Mouse (Mus musculus): ENCODE measurements around the gene Armc3. TPM values are rescaled to one million over a fixed set of nuclear protein-coding genes. Genes with fewer than 3 reads are reported as not detected.
"Not testable (repeated sequence)": the region's sequence is repeated elsewhere in the genome, so short reads cannot be mapped to it uniquely, and the experiment has no call there.

Gene Armc3
- polyA plus RNA-seq, 1 experiment, result not detected

- Histone ChIP-seq H3ac (ENCODE audit: control insufficient read depth, insufficient read length, low read depth) (no peak overlapping the region), H3K4me3 (ENCODE audit: insufficient read depth, poor library complexity, severe bottlenecking) (no peak overlapping the region), H3K79me2 (ENCODE audit: control insufficient read depth, insufficient read depth) (no peaks in the 10 kb centered on the region), H3K79me3 (ENCODE audit: low read depth) (no peaks in the 10 kb centered on the region), H3K27me3 (ENCODE audit: control insufficient read depth, insufficient read depth, insufficient read length) (no peaks in the 10 kb centered on the region), H3K36me3 (ENCODE audit: control insufficient read depth, insufficient read depth) (no peaks in the 10 kb centered on the region)
- TF ChIP-seq MAX (IDR thresholded peaks at IDR 0.05) (no peak), MYOG (IDR thresholded peaks at IDR 0.05; ENCODE audit: control insufficient read depth, extremely low read depth, insufficient read length) (no peak), CEBPB (IDR thresholded peaks at IDR 0.05; ENCODE audit: low read depth) (no peak), USF1 (IDR thresholded peaks at IDR 0.05; ENCODE audit: low read depth) (no peak), MYOD1 (IDR thresholded peaks at IDR 0.05; ENCODE audit: control insufficient read depth, insufficient read length, low read depth) (no peak), CTCF (IDR thresholded peaks at IDR 0.05; ENCODE audit: control insufficient read depth, insufficient read depth, insufficient read length) (no peak), FOSL1 (IDR thresholded peaks at IDR 0.05; ENCODE audit: insufficient read depth, low read length, poor library complexity, severe bottlenecking) (no peak)
Observed at GRCm38 (mm10) chr2:19310498-19310897, 111.4 kb downstream of the Armc3 start.

DNA sequence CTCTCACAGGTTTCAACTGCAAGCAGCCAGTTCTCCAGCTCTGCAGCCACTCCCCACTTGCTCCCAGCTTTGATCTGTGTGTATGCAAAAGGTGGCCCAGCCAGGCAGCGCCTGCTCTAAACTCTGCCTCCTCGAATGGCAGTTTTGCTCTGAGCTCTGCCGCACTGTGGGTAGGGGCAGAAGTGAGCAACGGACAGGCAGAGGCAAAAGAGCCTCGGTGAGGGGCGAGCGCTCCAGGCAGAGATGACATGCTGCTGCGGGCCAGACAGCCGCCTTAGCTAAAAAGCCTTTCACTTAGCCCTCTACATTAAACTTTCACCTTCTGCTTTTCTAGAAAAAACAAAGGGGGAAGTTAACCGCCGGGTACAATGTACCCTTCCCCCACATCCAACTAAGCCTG, 117.0 kb downstream of the Armc3 start:
- TF ChIP-seq FOSL1 (IDR thresholded peaks at IDR 0.05; ENCODE audit: insufficient read depth, low read length, poor library complexity, severe bottlenecking) (no peak), MYOD1 (IDR thresholded peaks at IDR 0.05; ENCODE audit: control insufficient read depth, insufficient read length, low read depth) (no peak), USF1 (IDR thresholded peaks at IDR 0.05; ENCODE audit: low read depth) (no peak), MAX (IDR thresholded peaks at IDR 0.05) (no peak), CEBPB (IDR thresholded peaks at IDR 0.05; ENCODE audit: low read depth) (no peak), MYOG (IDR thresholded peaks at IDR 0.05; ENCODE audit: control insufficient read depth, extremely low read depth, insufficient read length) (no peak), CTCF (IDR thresholded peaks at IDR 0.05; ENCODE audit: control insufficient read depth, insufficient read depth, insufficient read length) (no peak)
- Histone ChIP-seq H3ac (ENCODE audit: control insufficient read depth, insufficient read length, low read depth) (no peak overlapping the region), H3K4me3 (ENCODE audit: insufficient read depth, poor library complexity, severe bottlenecking) (no peak overlapping the region), H3K36me3 (ENCODE audit: control insufficient read depth, insufficient read depth) (no peaks in the 10 kb centered on the region), H3K79me3 (ENCODE audit: low read depth) (no peaks in the 10 kb centered on the region), H3K79me2 (ENCODE audit: control insufficient read depth, insufficient read depth) (no peaks in the 10 kb centered on the region), H3K27me3 (ENCODE audit: control insufficient read depth, insufficient read depth, insufficient read length) (no peaks in the 10 kb centered on the region)

DNA sequence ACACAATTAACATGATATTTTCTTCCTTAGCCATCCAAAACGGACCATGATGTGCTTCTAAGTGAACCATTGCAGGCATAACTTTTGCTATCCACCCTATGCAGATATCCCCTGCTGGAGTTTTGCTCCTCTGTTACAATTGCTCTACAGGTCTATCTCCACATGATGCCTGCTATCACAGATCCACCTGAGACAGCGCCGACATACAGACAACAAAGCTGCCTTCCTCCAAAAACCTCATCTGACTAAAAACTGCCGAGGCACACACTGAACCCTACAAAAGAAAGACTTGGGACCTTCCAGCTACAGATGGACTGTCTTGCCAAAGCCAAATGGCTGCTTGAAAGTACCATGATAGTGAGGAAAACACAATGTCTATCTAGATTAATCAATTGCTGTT, 117.6 kb downstream of the Armc3 start:
- Histone ChIP-seq H3ac (ENCODE audit: control insufficient read depth, insufficient read length, low read depth) (no peak overlapping the region), H3K79me2 (ENCODE audit: control insufficient read depth, insufficient read depth) (no peaks in the 10 kb centered on the region), H3K79me3 (ENCODE audit: low read depth) (no peaks in the 10 kb centered on the region), H3K4me3 (ENCODE audit: insufficient read depth, poor library complexity, severe bottlenecking) (no peak overlapping the region), H3K36me3 (ENCODE audit: control insufficient read depth, insufficient read depth) (no peaks in the 10 kb centered on the region), H3K27me3 (ENCODE audit: control insufficient read depth, insufficient read depth, insufficient read length) (no peaks in the 10 kb centered on the region)
- TF ChIP-seq MAX (IDR thresholded peaks at IDR 0.05) (no peak), FOSL1 (IDR thresholded peaks at IDR 0.05; ENCODE audit: insufficient read depth, low read length, poor library complexity, severe bottlenecking) (no peak), USF1 (IDR thresholded peaks at IDR 0.05; ENCODE audit: low read depth) (no peak), CTCF (IDR thresholded peaks at IDR 0.05; ENCODE audit: control insufficient read depth, insufficient read depth, insufficient read length) (no peak), CEBPB (IDR thresholded peaks at IDR 0.05; ENCODE audit: low read depth) (no peak), MYOD1 (IDR thresholded peaks at IDR 0.05; ENCODE audit: control insufficient read depth, insufficient read length, low read depth) (no peak), MYOG (IDR thresholded peaks at IDR 0.05; ENCODE audit: control insufficient read depth, extremely low read depth, insufficient read length) (no peak)

GRCm38 (mm10) chr2:19317151-19317812, 118.2 kb downstream of the Armc3 start:
- H3ac ChIP-seq (ENCODE audit: control insufficient read depth, insufficient read length, low read depth); H3K36me3 ChIP-seq (ENCODE audit: control insufficient read depth, insufficient read depth); H3K79me3 ChIP-seq (ENCODE audit: low read depth); H3K79me2 ChIP-seq (ENCODE audit: control insufficient read depth, insufficient read depth); H3K27me3 ChIP-seq (ENCODE audit: control insufficient read depth, insufficient read depth, insufficient read length); H3K4me3 ChIP-seq (ENCODE audit: insufficient read depth, poor library complexity, severe bottlenecking): not testable (repeated sequence)

- no peaks in the 10 kb centered on the region for H3K79me2 ChIP-seq (ENCODE audit: control insufficient read depth, insufficient read depth)
- no peaks in the 10 kb centered on the region for H3K27me3 ChIP-seq (ENCODE audit: control insufficient read depth, insufficient read depth, insufficient read length)
- no peak overlapping the region for H3K4me3 ChIP-seq (ENCODE audit: insufficient read depth, poor library complexity, severe bottlenecking)
- no peak overlapping the region for H3ac ChIP-seq (ENCODE audit: control insufficient read depth, insufficient read length, low read depth)
- no peaks in the 10 kb centered on the region for H3K36me3 ChIP-seq (ENCODE audit: control insufficient read depth, insufficient read depth)
- no peaks in the 10 kb centered on the region for H3K79me3 ChIP-seq (ENCODE audit: low read depth)
- TF ChIP-seq MYOG (IDR thresholded peaks at IDR 0.05; ENCODE audit: control insufficient read depth, extremely low read depth, insufficient read length) (no peak), FOSL1 (IDR thresholded peaks at IDR 0.05; ENCODE audit: insufficient read depth, low read length, poor library complexity, severe bottlenecking) (no peak), CTCF (IDR thresholded peaks at IDR 0.05; ENCODE audit: control insufficient read depth, insufficient read depth, insufficient read length) (no peak), CEBPB (IDR thresholded peaks at IDR 0.05; ENCODE audit: low read depth) (no peak), MYOD1 (IDR thresholded peaks at IDR 0.05; ENCODE audit: control insufficient read depth, insufficient read length, low read depth) (no peak), USF1 (IDR thresholded peaks at IDR 0.05; ENCODE audit: low read depth) (no peak), MAX (IDR thresholded peaks at IDR 0.05) (no peak)
Observed at GRCm38 (mm10) chr2:19318499-19318898, 119.4 kb downstream of the Armc3 start.

- no peaks in the 10 kb centered on the region for H3K79me2 ChIP-seq (ENCODE audit: control insufficient read depth, insufficient read depth)
- TF ChIP-seq CTCF (IDR thresholded peaks at IDR 0.05; ENCODE audit: control insufficient read depth, insufficient read depth, insufficient read length) (no peak), MAX (IDR thresholded peaks at IDR 0.05) (no peak), MYOD1 (IDR thresholded peaks at IDR 0.05; ENCODE audit: control insufficient read depth, insufficient read length, low read depth) (no peak), MYOG (IDR thresholded peaks at IDR 0.05; ENCODE audit: control insufficient read depth, extremely low read depth, insufficient read length) (no peak), CEBPB (IDR thresholded peaks at IDR 0.05; ENCODE audit: low read depth) (no peak)
- no peaks in the 10 kb centered on the region for H3K27me3 ChIP-seq (ENCODE audit: control insufficient read depth, insufficient read depth, insufficient read length)
- no peak overlapping the region for H3K4me3 ChIP-seq (ENCODE audit: insufficient read depth, poor library complexity, severe bottlenecking)
- H3K79me3 ChIP-seq (ENCODE audit: low read depth), result no peaks in the 10 kb centered on the region
- no peaks in the 10 kb centered on the region for H3K36me3 ChIP-seq (ENCODE audit: control insufficient read depth, insufficient read depth)
- H3ac ChIP-seq (ENCODE audit: control insufficient read depth, insufficient read length, low read depth), result no peak overlapping the region
Observed at GRCm38 (mm10) chr2:19319284-19319683, 120.2 kb downstream of the Armc3 start.

Data from C2C12 (cell line).